Mouse (Mus musculus) G1E (cell line): ENCODE results near the gene Atp11a.

Source experiments
- CTCF ChIP-seq: IDR thresholded peaks from 2 replicates; pipeline ENCODE4 v1.5.1; 2012; ENCODE audit warnings: low read depth, low read length, inconsistent platforms, mixed read lengths
- GATA1 ChIP-seq: IDR thresholded peaks from 2 replicates; pipeline ENCODE4 v1.6.1; 2012; ENCODE audit warnings: borderline replicate concordance, low read length, inconsistent platforms, mixed read lengths
- GATA2 ChIP-seq: IDR thresholded peaks from 2 replicates; pipeline ENCODE4 v1.6.1; 2012; ENCODE audit warnings: low read depth, low read length, inconsistent platforms, borderline replicate concordance
- POLR2AphosphoS5 ChIP-seq: IDR thresholded peaks from 2 replicates; pipeline ENCODE4 v1.6.1; 2012; ENCODE audit warnings: low read depth, low read length, inconsistent platforms; ENCODE audit not compliant: insufficient replicate concordance
- TAL1 ChIP-seq: conservative IDR thresholded peaks from 2 replicates; pipeline ENCODE4 v1.6.1; 2012; ENCODE audit warnings: low read depth, low read length, inconsistent platforms, mixed read lengths

DNA sequence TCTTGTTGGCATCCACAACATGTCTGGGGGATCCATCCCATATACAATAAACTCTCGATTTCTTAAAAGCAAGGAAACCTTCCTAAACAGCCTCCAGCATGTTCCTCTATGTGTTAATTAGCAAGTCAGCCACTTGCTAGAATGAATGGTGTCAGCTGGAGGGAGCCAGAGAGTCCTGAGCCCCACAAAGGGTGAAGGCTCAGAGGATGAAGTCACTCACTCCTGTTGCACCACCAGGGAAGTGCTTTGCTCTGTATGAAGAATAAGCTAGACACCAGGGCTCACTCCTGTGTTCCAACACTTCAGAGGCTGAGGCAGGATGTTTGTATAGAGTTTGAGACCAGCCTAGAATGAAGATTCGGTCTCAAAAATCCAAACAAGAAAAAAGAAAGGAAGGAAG lies 1.5 kb upstream of the Atp11a start:
- TF ChIP-seq CTCF (no peak), TAL1 (no peak), POLR2AphosphoS5 (no peak), GATA2 (no peak), GATA1 (no peak)
